Mouse (Mus musculus) urinary bladder, postnatal 14 days (tissue): ENCODE data around the gene Aldh2.

Experiments used
- DNase-seq: peaks from one replicate; pipeline ENCODE4 v3.0.0; 2021; ENCODE audit warnings: low spot score

Aldh2 gene

GRCm38 (mm10) chr5:121595758-121596157 lies 2.1 kb upstream of the Aldh2 start:
- no peak for DNase-seq

GRCm38 (mm10) chr5:121594714-121595313 lies 1.2 kb upstream of the Aldh2 start:
- no peak for DNase-seq

- DNase-seq: no peak
Observed at GRCm38 (mm10) chr5:121592816-121593407, 712 bp downstream of the Aldh2 start.

GRCm38 (mm10) chr5:121592064-121592815 lies 1.4 kb downstream of the Aldh2 start:
- DNase-seq: no peak

- DNase-seq: peak; percentile 33
Observed at GRCm38 (mm10) chr5:121591417-121592063, 2.1 kb downstream of the Aldh2 start.

- no peak for DNase-seq
Observed at GRCm38 (mm10) chr5:121589928-121590327, 3.7 kb downstream of the Aldh2 start.

- peak; percentile 55 for DNase-seq
Observed at GRCm38 (mm10) chr5:121586400-121587039, 7.1 kb downstream of the Aldh2 start.

GRCm38 (mm10) chr5:121585699-121586098 lies 7.9 kb downstream of the Aldh2 start:
- no peak for DNase-seq

- no peak for DNase-seq
Observed at GRCm38 (mm10) chr5:121585005-121585404, 8.6 kb downstream of the Aldh2 start.

- DNase-seq: peak; percentile 93
Observed at GRCm38 (mm10) chr5:121583765-121584501, 9.7 kb downstream of the Aldh2 start.

- no peak for DNase-seq
Observed at GRCm38 (mm10) chr5:121581945-121582344, 11.7 kb downstream of the Aldh2 start.

- DNase-seq: no peak
Observed at GRCm38 (mm10) chr5:121576927-121577488, 16.6 kb downstream of the Aldh2 start.

- no peak for DNase-seq
Observed at GRCm38 (mm10) chr5:121575867-121576266, 17.8 kb downstream of the Aldh2 start.

- no peak for DNase-seq
Observed at GRCm38 (mm10) chr5:121574145-121574544, 19.5 kb downstream of the Aldh2 start.

GRCm38 (mm10) chr5:121570787-121571186 lies 22.8 kb downstream of the Aldh2 start:
- DNase-seq: no peak

- DNase-seq: no peak
Observed at GRCm38 (mm10) chr5:121569881-121570420, 23.7 kb downstream of the Aldh2 start.

GRCm38 (mm10) chr5:121566035-121566681 lies 27.5 kb downstream of the Aldh2 start:
- DNase-seq: no peak

- peak; percentile 90 for DNase-seq
Observed at GRCm38 (mm10) chr5:121564468-121564895, 29.1 kb downstream of the Aldh2 start.

GRCm38 (mm10) chr5:121562436-121562835 lies 31.2 kb downstream of the Aldh2 start:
- no peak for DNase-seq

GRCm38 (mm10) chr5:121549196-121549595 lies 44.4 kb downstream of the Aldh2 start:
- DNase-seq: no peak
